Mouse (Mus musculus) embryo, embryonic 10 days (tissue): Measurements from ENCODE around the gene Tfap2a.
A peak's percentile ranks its signal among the peaks of the same experiment; 100 is the strongest.

Source experiments
- DNase-seq: peaks from one replicate; pipeline ENCODE4 v3.0.0-alpha.2; 2015; ENCODE audit warnings: low spot score

The Tfap2a gene

DNA sequence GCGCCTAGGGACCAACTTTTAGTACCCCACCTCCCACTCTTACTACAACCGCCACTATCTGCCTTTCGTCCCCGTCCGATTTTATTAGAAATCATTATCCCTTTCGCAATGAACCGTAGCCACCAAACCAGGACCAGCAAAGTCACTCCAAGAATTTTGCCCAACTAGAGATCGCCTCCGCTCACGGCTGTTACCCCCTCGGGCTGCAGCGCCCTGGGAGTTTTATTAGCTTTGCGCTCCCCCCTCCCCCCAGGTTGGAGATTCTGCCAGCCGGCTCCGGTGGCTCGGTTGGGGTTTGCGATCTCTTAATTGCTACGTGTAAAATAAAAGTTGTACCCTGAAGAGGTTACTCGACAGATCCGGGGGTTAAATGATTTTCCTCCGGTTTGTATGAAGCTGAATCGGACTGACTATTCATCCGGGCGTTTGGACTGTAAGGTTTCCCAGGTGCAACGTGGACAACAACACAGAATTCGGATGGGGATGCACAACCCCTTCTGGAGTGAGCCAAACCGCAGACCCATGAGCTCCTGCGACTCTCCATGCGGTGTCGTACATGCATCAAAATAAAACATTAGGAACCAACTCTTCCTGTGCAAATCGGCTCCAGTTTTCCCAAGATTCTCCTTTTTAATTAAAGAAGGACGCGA lies 3.7 kb downstream of the Tfap2a start:
- no peak for DNase-seq

DNA sequence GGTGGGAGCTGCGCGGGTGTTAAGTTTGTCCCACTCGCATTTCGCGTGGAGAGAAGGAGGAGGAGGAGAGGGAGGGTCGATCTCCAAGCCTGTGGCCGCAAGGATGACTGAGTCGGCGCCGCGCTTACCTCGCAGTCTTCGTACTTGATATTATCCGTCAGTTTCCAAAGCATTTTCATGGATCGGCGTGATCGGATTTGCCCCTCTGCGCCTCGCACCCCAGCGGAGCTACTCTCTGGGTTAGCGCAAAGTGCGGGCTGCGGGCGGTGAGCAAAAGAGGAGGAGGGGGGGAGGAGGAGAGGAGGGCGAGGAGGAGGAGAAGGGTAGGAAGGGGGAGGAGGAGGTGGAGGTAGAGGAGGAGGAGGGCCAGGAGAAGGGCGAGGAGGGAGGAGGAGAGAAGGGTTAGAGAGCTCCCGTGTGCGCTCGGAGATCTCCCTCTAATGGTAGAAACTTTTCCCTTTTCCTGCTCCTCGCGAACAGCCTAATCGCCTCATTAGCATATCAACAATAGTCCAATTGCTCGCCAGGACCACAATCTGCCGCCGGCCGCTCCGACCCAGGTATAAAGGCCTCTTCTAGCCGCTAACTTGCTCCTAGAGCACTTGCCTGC lies 4.5 kb downstream of the Tfap2a start:
- DNase-seq, result peak; percentile 81

DNA sequence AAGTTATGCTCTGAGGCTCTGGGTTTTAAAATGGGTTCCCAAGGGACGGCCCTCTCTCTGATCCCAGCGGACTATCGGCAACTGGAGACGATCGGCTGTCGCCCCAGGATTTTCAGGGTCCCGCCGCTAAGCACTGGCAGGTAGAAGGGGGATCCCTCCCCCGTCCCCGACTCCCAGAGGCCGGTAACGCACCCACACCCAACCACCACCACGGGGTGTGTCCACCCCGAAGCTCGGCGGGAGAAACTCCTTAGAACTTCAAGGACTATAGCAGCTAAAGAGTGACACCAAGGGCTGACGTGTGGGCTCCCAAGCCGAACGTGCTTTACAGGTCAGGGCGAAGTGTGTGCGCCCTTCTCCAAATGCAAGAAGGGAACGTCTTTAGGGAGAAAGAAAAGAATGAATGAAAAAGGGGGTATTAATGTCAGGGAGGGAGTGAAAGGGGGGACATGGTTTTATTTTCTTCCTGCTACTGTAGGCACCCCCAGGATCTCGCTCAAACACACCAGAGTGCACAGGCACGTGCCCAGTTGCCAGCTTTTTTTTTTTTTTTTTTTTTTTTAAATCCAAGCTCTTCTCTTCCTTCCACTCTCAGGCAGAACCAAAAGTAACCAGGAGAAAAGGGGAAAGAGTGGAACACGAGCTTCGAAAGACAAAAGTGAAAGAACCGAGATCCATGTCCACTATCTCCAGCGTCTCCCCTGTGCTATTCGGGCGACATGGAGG lies 5.2 kb downstream of the Tfap2a start:
- DNase-seq, result no peak

DNA sequence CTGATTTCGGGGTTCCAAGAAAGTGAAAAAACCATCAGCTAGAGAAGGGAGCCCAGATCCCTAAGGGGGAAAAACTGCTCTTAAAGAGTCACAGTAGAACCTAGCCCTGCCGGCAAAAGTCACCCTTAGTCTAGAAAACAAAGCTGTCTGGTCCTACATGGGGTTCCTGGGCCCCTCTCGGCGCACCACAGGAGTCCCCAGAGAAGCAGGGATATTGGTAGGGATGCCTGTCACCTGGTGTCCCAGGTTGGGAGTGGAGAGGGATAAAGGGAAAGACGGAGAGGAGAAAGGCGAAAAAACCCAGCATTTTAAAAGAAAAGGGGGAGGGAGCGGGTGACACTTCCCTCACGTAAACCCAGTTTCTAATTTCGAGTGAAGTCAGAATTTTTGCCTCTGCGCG lies 6.1 kb downstream of the Tfap2a start:
- no peak for DNase-seq

DNA sequence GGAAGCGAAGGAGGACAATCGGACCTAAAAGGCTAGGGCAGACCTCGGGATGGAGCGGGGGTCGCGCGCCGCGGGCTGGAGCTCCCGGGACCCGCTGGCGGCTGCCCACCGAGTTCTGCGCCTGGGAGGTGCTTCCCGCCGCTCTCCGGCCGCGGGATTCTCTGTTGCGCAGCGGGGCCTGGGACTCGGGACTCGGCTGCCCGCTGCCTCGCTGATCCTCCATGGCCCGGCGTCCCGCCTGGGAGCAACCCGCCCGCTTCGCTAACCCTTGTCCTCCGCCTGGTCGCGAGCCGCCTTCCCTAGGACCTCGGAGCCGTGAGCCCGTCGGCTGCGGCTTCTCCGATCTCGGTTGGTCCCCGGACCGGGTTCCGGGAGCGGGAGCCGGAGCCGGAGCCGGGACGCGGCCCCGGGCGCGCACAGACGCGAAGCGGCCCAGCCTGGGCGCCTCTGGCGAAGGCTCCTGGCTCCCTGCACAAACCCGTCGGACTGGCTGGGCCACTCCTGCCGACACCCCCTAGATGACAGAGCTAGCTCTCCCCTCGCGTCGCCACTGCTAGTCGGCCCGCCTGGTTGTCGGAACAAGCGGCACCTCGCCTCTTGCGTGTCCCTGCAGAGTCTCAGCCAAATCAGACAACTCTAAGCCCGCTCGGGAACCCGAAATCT lies 6.9 kb downstream of the Tfap2a start:
- peak; percentile 64 for DNase-seq

DNA sequence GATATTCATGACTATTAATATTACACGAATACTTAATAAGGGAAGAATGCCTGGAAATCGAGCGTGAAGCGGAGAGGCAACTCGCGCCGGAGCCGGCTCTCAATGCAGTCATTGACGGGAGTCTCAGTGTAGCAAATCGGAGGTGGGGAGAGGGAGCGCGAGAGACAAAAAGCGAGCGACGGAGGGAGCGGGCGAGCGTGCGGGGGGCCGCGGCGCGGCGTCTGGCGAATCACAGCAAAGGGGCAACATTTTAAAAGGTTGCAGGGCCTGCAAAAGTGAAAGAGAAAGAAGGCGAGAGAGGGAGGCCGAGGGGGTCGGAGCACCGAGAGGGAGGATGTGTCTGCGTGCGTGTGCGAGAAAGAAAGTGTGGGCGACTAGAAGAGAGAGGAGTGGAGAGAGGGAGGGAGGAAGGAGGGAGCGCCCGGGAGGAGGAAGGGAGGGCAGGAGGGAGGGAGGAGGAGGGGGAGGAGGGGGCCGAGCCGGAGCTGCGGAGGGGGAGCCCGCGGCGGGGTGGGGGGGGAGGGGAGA lies 7.5 kb downstream of the Tfap2a start:
- peak; percentile 85 for DNase-seq

DNA sequence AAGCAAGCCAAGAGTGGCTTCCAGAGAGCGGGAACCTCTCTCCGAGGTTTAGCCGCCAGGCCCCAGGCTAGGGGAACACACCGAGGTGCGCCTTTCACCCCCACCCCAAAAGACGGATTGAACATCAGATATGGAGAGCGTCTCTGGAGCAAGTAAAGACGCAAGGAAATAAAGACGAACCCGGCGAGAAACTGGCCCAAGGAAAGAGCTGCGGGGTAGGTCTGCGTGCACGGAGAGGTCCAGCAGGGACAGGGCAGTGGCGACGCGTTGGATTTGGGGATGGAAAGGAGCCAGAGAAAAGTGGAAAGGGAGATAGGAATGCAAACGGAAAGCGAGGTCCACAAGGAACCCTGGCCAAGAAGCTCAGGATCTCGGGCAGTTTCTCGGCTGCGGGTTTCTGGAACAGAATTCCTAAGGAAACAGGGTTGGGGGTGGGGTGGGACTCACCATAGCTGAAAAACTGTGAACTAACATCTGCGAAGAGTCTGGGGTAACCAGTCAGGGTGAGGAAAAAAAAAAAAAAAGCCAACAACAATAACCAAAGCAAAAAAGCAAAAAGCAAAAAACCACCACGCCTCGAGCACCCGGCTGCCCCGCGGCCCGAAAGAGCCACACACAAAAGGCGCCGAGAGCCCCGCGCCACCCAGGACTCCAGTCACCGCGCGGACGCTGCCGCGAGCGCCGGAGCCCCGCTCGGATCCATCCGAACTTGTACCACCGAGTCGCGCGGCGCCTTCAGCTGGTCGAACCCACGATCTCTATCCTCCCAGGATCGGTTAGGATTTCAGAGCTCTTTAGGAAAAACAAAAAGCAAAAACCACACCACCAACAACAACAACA lies 8.4 kb downstream of the Tfap2a start:
- DNase-seq, result peak; percentile 57

DNA sequence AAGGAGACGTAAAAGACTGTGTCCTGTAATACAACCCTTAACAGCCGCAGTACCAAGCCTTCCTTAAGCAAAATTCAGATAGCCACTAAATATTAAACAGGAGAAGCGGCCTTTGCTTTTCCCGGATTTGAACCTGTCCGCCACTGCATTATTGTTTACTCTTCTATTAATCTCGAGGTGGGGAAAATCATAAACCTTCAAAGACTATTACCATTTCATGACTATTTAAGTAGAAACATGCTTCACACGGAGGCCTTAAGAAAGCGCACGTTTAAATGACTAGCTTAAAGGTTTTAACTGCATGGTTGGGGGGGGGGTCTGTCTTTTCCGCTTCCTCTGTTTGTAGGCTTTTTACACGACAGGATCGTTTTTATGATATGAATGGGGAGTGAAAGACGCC lies 9.1 kb downstream of the Tfap2a start:
- DNase-seq, result no peak

DNA sequence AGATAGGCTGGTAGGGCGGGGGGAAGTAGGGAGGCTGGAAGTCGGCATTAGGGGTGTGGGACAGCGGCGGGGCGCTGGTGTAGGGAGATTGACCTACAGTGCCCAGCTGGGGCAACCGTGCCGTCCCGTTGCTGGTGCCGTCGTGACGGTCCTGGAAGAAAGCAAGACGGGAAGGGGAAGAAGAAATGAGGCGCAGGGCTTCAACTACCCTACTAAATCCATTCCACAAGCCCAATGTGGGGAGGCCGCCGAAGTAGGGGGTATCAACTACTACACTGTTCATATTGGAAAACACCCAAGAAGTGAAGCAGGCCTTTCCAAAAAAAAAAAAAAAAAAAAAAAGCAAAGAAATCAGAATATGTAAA lies 9.6 kb downstream of the Tfap2a start:
- no peak for DNase-seq

DNA sequence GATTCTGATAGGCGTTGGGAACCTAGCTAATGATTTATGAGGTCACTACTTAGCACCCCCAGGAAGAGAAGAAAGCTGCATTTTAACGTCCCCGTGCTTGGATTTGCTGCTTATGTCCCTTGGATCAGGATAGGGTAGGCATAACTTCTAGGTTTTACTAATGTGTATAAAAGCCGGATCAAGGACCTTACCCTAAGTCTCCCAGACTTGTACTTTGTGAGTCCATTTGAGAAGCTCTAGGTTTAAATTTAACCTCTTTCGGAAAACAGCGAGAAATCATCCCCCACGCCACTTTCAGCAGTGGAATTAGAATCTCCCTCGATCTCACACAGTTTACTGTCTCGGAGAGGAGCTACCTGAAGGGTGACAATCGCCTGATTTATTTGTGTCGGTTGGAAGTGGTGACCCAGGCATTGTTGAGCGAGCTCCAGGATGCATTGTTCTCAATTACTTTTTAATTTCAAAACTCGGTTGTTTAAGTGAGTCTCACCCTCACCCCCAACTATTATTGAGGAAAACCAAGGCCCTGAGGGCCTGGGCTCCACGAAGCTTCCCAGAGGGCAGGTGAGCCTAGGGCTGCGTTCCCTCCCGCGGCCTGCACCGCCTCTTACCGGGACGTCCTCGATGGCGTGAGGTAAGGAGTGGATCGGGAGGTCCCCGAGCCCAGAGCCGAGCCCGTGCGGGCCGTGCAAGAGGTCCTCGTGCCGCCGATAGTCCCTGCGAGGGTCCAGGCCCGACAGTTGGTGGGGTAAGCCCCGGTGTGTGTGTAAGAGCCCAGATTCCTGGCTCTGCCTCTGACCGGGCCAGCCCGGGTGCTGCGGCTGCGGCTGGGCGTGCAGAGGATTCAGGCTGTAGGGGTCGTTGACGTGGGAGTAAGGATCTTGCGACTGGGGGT lies 10.2 kb downstream of the Tfap2a start:
- DNase-seq, result no peak

DNA sequence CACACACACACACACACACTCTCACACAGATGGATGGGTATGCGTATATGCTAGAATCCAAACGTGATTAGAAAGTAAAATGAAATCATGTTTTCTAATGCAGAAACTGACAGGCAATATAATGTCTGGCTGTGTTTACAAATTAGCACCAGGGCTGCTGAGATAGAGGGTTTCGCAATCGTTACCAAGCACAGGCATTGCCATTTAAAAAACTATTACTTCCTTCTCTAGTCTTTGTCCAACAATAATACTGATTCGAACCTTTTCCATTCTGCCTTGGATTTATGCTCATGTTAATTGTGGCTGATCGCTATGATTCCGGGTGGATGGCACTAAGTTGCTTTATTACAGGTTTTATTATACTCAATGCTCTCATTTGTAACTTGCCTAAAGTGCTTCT lies 12.3 kb downstream of the Tfap2a start:
- DNase-seq, result no peak

DNA sequence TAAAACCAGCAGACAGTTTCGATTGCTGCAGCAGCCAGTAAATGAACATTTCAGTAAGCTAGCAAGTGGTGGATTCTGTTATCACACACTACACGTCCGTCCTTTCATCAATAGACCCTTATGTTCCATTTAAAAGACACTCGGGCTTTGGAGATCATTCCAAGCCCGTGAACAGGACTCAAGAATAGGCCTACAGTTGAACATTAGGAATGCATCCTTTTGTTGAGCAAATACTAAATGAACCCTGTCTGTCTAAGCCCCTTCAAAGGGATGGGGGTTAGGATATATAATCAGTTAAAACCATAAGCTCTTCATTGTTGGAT lies 14.6 kb downstream of the Tfap2a start:
- no peak for DNase-seq

DNA sequence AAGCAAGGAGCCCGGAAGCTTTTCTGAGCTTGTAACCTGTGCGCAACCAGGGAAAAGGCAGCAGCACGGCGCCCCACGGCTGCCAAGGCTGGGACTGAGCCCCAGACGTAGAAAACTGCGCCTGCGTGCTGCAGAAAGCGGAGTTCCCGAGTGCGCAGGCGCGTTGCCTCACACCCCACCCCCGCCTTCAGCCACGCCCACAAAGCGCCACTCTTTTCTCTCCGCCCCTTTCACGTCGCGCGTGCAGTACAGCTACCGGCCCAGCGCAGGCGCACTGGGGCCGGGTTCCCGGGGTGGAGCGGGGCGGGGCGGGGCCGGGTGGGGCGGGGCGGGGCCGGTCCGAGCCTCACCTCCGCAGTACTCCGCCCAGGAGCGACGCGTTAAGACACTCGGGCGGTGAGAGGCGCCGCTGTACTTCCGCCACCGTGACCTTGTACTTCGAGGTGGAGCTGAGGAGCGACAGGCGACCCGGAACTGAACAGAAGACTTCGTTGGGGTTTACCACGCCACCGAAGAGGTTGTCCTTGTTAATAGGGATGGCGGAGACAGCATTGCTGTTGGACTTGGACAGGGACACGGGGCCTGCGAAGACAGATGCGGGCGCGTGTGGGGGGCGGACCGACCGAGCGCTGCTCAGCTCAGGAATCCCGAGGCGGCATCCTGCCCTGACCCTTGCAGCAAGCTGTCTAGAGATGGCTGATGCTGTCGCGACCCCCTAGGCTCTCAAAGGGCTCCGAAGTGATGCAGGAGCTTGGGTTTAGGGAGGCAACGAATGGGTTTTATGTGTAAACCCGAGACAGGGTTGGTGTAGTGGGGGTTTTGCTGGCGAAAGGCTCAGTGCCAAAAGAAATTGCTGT lies 15.2 kb downstream of the Tfap2a start:
- peak; percentile 96 for DNase-seq

DNA sequence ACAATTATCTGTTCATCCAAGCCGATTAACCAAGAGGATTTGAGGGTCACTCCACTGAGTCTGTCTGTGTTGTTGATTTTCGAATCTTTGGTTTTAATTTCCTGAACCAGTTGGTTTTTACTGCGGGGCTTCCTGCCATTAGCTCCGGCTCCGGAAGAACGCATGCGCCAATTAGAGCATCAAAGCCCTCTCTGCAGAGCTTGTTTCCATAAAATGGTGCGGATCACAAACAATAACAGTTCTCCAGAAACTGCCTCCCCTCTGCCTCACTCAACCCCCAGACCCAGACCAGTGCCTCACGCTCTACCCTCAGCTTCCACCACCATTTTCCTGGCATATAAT lies 18.5 kb downstream of the Tfap2a start:
- no peak for DNase-seq

DNA sequence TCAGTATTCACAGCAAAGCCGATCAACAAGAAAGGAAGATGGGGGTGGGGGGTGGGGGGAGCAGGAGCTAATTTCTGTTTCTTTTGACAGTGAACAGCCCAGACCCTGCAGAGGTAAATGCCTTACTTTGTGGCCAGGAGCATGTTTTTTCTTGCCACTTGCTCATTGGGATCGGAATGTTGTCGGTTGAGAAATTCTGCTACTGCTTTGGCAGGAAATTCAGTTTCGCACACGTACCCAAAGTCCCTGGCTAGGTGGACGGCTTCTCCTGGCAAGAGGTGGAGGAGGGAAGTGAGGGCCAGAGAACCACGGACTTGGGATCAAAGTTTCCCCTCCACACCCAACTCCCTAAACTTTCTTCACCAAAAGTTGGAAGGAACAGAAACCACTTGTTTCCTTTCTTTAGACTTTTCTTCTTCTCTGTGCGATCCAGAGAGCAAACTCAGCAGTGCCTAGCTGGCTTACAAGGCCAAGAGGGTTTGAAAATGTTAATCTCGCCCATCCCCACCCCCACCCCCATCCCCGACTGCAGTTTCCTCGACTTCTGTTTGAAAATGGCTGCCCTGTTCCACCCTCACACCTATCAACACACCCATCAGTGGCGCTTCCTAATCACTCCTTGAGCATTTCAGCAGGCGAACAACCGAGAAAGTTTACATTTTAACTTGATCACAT lies 19.0 kb downstream of the Tfap2a start:
- DNase-seq, result no peak

DNA sequence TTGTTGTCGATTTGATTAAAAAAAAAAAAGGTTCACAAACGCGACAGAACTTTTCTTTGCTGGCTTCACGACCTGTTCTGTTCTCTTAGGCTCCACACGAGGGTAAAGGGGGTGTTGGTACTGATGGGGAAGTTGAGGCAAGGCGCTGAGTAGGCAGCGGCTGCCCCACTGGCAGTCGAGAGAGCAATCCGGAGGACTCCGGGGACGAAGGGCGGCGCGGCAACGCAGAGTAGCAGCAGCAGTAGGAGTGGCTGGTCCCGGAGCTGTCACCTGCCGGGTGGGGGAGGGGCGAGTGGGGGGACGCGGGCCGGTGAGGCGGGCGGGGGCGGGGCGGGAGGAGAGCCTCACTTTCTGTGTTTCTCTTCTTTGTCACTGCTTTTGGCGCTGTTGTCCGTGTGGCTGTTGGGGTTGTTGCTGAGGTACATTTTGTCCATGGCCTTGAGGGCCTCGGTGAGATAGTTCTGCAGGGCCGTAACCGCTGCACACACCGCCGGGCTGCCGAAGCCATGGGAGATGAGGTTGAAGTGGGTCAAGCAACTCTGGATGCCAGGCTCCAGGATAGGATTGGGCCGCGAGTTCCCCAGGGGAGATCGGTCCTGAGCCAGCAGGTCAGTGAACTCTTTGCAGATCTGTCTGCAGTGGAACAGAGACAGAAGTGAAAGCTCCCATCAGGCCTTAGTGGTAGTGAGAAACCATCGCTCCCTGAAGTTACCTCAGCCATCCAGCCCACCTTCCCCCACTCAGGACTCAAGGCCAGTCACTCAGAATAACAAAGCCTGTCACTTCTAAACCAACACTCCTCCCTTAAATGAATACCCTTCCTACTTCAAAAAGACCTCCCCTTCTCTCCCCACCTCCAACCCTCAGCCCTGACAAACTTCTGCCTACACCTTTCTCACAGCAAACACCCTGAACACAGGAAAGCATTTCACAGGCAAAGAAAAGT lies 21.1 kb downstream of the Tfap2a start:
- no peak for DNase-seq

DNA sequence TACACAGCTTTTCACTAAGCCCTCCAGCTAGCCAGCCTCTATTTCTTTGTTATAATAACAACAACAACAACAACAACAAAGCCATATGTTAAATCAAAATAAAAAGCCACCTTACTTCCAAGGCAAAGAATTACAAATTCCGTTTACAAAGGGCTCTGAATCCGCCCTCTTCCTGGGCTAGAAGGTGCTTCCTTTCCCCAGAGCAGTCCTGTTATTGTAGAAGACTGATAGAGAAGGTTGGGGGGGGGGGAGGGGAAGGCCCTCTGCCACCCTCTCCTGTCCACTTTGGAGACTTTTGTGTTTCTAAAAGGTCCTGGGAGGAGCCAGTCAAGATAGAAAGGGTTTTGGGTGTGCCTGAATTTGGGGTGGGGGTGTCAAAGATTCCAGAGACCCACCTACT lies 23.6 kb downstream of the Tfap2a start:
- no peak for DNase-seq

DNA sequence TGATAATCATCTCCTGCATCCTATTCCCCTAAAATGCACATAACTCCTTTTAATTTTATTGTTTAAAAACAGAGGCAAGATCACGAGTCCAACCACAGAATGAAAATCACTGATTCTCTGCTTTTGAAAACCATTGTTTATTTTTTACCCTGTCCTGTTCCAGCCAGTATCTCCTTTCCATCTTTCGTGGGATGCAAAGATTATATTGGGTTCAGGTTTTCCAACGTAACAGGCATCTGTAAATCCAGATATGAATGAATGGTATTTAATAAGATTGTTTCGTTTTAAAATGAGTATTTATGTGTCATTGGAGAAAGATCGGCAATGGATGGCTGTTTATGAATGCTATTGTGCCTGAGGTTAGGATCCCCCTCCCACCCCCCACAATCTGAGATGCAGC lies 24.5 kb downstream of the Tfap2a start:
- no peak for DNase-seq
